Mouse (Mus musculus): ENCODE results near the gene Epha6.

GRCm38 (mm10) chr16:60475776-60476175, 129.6 kb downstream of the Epha6 start:
- TF ChIP-seq ZC3H11A (IDR thresholded peaks at IDR 0.05; ENCODE audit: borderline replicate concordance, low read depth, low read length) (no peak), ZNF384 (IDR thresholded peaks at IDR 0.05; ENCODE audit: low read depth, low read length) (no peak), MAFK (IDR thresholded peaks at IDR 0.05; ENCODE audit: insufficient read depth, low read depth, low read length) (no peak)

Measured in ES-E14 (cell line).